Mouse (Mus musculus) midbrain, embryonic 12.5 days (tissue): ENCODE measurements around the gene Nfx1. TPM values are rescaled to one million over a fixed set of nuclear protein-coding genes. Genes with fewer than 3 reads are reported as not detected.
"Not testable (repeated sequence)": the region's sequence is repeated elsewhere in the genome, so short reads cannot be mapped to it uniquely, and the experiment has no call there.

Experiments
- ATAC-seq: fragments of 200-750 bp; cut with Nextera tagmentation; 2 replicates; pipeline ENCODE4 v1.8.0; 2017; ENCODE audit warnings: low read depth, moderate TSS enrichment, moderate library complexity; ENCODE audit not compliant: low FRiP score
- H3K27ac ChIP-seq: fragments of 300-500 bp; sonication (generic); replicated peaks from 2 replicates; pipeline ENCODE4 v1.5.1; 2016; ENCODE audit warnings: mild to moderate bottlenecking
- H3K27me3 ChIP-seq: fragments of 300-500 bp; sonication (generic); 2 replicates; pipeline ENCODE4 v1.6.1; 2016; ENCODE audit warnings: mild to moderate bottlenecking
- H3K36me3 ChIP-seq: fragments of 300-500 bp; sonication (generic); 2 replicates; pipeline ENCODE4 v1.6.1; 2016
- H3K4me1 ChIP-seq: fragments of 300-500 bp; sonication (generic); 2 replicates; pipeline ENCODE4 v1.6.1; 2016
- H3K4me2 ChIP-seq: fragments of 300-500 bp; sonication (generic); replicated peaks from 2 replicates; pipeline ENCODE4 v1.6.1; 2016; ENCODE audit warnings: mild to moderate bottlenecking, moderate library complexity
- H3K4me3 ChIP-seq: fragments of 300-500 bp; sonication (generic); 2 replicates; pipeline ENCODE4 v1.5.1; 2016; ENCODE audit warnings: mild to moderate bottlenecking
- H3K9ac ChIP-seq: fragments of 300-500 bp; sonication (generic); replicated peaks from 2 replicates; pipeline ENCODE4 v1.6.1; 2016; ENCODE audit warnings: mild to moderate bottlenecking, moderate library complexity
- H3K9me3 ChIP-seq: fragments of 300-500 bp; sonication (generic); 2 replicates; pipeline ENCODE4 v1.6.1; 2016; ENCODE audit warnings: mild to moderate bottlenecking
- WGBS: fragments of 180-500 bp; shearing (Covaris S2); methylation state at CpG from one replicate; pipeline ENCODE4 v1.1.7; 2016; 5-methylcytosine and 5-hydroxymethylcytosine counted together
- polyA plus RNA-seq: library from polyadenylated mRNA; unstranded; fragments of >200 nt; fragmentation: Nextera tagmentation; extraction: Ambion mirVana; gene quantifications from 2 replicates; pipeline ENCODE4 v1.2.1, GENCODE M21; 2016

Nfx1 gene
- 102 and 104 TPM in 2 replicates for polyA plus RNA-seq

DNA sequence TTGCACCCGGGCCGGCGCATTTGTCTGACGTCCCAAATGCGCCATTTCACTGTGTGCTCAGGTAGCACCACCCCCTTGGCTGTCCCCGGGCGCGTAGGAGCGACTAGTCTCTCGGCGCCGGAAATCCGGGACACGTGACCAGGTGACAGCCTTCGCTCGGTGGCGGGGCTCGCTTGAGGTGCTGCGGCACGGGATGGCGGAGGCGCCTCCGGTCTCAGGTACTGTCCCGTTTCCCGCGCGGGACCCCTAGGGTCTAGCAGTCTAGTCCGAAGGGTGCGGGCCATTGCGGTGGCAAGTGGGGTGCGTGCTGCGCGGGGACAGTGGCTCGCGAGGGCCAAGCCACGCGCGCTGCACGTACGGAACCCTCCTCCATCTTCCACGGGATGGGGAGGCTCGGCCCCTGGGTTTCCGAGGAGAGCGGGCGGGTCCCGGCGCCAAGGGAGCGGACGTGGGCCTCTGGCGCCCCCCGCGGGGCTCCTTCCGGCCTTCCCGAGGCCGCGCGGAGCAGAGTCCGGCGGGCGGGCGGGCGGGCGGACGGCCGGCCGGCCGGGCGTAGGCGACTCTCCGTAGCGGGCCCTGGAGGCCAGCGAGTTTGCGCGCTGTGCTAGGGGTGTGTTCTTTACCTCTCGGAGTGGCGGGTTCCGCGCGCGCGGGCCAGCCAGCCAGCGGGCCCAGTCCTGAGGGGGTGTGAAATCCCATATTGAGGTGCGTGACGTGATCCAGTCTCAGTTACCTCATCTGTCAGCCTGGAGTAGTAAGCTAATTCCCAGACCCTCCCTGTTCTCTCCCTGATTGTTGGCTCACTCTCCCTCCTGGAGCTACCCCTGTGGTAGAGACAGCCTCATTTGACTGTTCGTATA, at the start of gene Nfx1:
Gene Nfx1 (plus strand): TSS at position 65 of the 860 bp plus-strand sequence.
- H3K27me3 ChIP-seq, result no peaks in the 10 kb centered on the region
- peak; percentile 94 for ATAC-seq
- H3K36me3 ChIP-seq, result peaks cover 16% of the 10 kb centered on the region
- H3K4me1 ChIP-seq, result peaks cover 14% of the 10 kb centered on the region
- peak within 1 kb of the TSS; percentile 85 for H3K4me2 ChIP-seq
- H3K9me3 ChIP-seq, result no peaks in the 10 kb centered on the region
- H3K4me3 ChIP-seq, result peak within 1 kb of the TSS; percentile 97
- peak within 1 kb of the TSS; percentile 86 for H3K27ac ChIP-seq
- peak within 1 kb of the TSS; percentile 91 for H3K9ac ChIP-seq
- WGBS, result under 1% methylated on average over 81 of the region's 85 CpGs

DNA sequence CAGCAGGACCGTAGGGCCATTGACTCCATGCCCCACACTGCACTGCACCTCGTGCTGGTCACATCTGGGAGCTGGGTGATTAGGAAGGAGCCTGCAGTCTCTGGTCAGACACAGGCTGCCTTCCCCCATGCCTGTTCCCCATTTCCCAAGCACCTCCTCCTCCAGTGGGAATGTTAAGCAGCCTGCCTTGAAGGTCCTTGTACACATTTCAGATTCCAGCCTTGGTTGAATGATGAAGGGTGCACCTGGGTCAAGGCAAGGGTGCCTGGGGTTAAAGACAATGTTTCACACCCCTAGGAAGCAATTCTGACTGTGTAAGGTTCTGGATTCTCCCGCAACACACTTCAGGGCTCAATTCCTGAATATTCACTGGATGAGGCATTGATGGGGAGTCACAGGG, 49.4 kb upstream of the Nfx1 start:
- Histone ChIP-seq H3K9ac (no peak overlapping the region), H3K4me1 (no peaks in the 10 kb centered on the region), H3K9me3 (no peaks in the 10 kb centered on the region), H3K4me3 (no peak overlapping the region), H3K27me3 (no peaks in the 10 kb centered on the region), H3K36me3 (no peaks in the 10 kb centered on the region), H3K27ac (no peak overlapping the region), H3K4me2 (no peak overlapping the region)
- no peak for ATAC-seq
- WGBS, result 65% methylated on average over 3 of the region's 3 CpGs

DNA sequence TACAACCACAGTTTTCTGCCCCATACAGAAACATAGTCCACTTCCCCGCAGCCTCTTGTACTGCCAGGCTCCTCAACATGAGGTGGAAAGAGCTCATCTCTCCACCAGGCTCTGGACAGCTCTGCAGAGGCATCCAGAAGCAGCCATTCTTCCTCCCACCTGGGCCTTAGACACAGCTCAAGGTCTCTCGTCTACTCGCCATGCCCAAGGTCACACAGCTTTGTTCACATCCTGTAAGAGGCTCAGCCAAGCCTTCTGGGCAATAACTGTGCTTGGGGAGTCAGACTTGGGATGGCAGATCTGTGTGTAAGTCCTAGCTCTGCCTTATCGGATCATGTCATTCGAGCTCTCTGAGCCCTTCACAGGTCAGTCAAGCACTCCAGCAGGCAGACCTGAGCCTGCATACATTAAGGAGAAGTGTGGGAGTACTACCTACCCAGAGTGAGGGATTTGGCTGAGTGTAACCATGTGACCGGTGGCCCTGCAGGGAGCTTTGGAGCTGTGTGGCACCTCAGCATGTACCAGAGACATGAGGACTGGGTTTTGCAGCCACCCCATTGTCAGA, 47.5 kb upstream of the Nfx1 start:
- Histone ChIP-seq H3K4me3 (no peak overlapping the region), H3K4me1 (no peaks in the 10 kb centered on the region), H3K36me3 (no peaks in the 10 kb centered on the region), H3K9ac (no peak overlapping the region), H3K9me3 (no peaks in the 10 kb centered on the region), H3K4me2 (no peak overlapping the region), H3K27ac (no peak overlapping the region), H3K27me3 (no peaks in the 10 kb centered on the region)
- no peak for ATAC-seq
- WGBS, result 83% methylated on average over 6 of the region's 6 CpGs

- Histone ChIP-seq H3K9ac (no peak overlapping the region), H3K4me2 (no peak overlapping the region), H3K4me3 (no peak overlapping the region), H3K27me3 (no peaks in the 10 kb centered on the region), H3K9me3 (no peaks in the 10 kb centered on the region), H3K4me1 (no peaks in the 10 kb centered on the region), H3K27ac (no peak overlapping the region), H3K36me3 (no peaks in the 10 kb centered on the region)
- 33% methylated on average over 3 of the region's 3 CpGs for WGBS
- ATAC-seq, result no peak
Measured at GRCm38 (mm10) chr4:40925568-40925967, 45.1 kb upstream of the Nfx1 start.

DNA sequence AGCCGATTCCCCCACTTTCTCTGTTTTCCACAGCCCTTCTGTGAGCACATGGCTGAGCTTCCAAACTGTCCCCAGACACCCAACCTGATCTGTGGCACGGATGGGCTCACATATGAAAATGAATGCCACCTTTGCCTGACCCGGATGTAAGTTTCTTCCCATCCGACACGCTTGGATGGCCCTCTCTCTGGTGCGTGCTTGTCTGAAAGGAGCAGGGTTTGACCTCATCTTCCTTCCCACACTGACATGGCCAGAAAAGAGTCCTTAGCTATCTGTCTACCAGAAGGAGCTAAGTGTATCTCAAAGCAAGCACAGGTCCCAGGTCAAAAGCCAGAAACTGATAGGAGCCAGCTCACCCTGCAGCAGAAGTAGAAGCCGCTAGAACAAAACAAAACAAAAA, 41.7 kb upstream of the Nfx1 start:
- Histone ChIP-seq H3K9ac (no peak overlapping the region), H3K4me1 (no peaks in the 10 kb centered on the region), H3K4me2 (no peak overlapping the region), H3K27me3 (no peaks in the 10 kb centered on the region), H3K9me3 (no peaks in the 10 kb centered on the region), H3K36me3 (peaks cover 25% of the 10 kb centered on the region), H3K4me3 (no peak overlapping the region), H3K27ac (no peak overlapping the region)
- 88% methylated on average over 7 of the region's 7 CpGs for WGBS
- ATAC-seq, result no peak

GRCm38 (mm10) chr4:40933694-40934093, 37.0 kb upstream of the Nfx1 start:
- Histone ChIP-seq H3K36me3 (peaks cover 65% of the 10 kb centered on the region), H3K9me3 (no peaks in the 10 kb centered on the region), H3K4me1 (no peaks in the 10 kb centered on the region), H3K27ac (no peak overlapping the region), H3K27me3 (no peaks in the 10 kb centered on the region), H3K9ac (no peak overlapping the region), H3K4me2 (no peak overlapping the region), H3K4me3 (no peak overlapping the region)
- 94% methylated on average over 5 of the region's 5 CpGs for whole genome bisulfite sequencing
- no peak for ATAC-seq

GRCm38 (mm10) chr4:40934369-40934768, 36.3 kb upstream of the Nfx1 start:
- H3K36me3 ChIP-seq, result peaks cover 71% of the 10 kb centered on the region
- H3K4me1 ChIP-seq, H3K9ac ChIP-seq, H3K27me3 ChIP-seq, H3K4me3 ChIP-seq, ATAC-seq, H3K9me3 ChIP-seq, H3K4me2 ChIP-seq, H3K27ac ChIP-seq: not testable (repeated sequence)
- WGBS, result 89% methylated on average over 3 of the region's 3 CpGs

DNA sequence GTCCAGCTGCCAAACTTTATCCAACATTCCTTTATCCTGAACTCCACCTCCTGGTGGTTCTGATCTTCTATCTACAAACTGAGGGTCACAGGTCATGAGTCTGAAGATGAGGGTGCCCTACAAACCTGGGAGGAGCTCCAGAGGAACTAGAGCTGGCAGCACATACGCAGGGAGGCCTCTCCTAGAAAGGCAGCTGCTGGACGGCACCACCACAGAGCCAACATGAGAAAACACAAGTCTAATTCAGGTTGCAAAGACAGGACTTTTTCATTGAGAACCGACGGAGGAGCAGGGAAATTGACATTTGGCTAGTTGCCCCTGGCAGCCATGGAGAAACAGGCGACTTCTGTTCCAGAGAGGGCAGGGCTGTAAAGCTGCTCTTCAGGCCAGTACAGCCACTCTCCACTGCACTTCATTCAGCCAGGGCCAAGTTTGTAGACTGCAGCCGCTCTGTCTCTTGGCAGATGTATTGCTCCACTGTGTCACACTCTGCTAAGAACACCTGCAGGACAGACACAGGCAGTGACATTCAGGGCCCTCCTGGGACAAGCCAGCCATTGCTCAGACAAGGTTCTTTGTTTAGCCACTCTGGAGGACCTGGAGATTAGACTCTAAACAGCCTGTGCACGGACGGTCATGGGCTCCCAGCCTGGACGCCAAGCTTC, 34.4 kb upstream of the Nfx1 start:
- Histone ChIP-seq H3K27ac (no peak overlapping the region), H3K9me3 (no peaks in the 10 kb centered on the region), H3K4me3 (no peak overlapping the region), H3K9ac (no peak overlapping the region), H3K27me3 (no peaks in the 10 kb centered on the region), H3K4me1 (no peaks in the 10 kb centered on the region), H3K4me2 (no peak overlapping the region), H3K36me3 (peaks cover 91% of the 10 kb centered on the region)
- ATAC-seq, result no peak
- WGBS, result 90% methylated on average over 9 of the region's 9 CpGs

DNA sequence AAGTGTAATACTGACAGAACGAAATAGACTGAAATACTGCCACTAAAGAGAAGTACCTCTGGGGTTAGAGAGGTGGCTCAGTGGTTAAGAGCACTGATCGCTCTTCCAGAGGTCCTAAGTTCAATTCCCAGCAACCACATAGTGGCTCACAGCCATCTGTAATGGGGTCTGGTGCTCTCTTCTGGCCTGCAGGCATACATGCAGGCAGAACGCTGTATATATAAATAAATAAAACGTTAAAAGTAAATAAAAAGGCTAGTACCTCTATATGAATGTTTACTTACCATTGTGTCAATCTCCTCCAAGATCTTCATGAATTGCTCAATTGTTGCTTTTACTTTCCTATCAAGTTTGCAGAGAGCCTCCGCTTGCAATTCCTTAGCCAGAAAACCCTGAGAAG, 31.9 kb upstream of the Nfx1 start:
- Histone ChIP-seq H3K4me2 (no peak overlapping the region), H3K27me3 (no peaks in the 10 kb centered on the region), H3K9me3 (no peaks in the 10 kb centered on the region), H3K4me3 (no peak overlapping the region), H3K4me1 (no peaks in the 10 kb centered on the region), H3K27ac (no peak overlapping the region), H3K36me3 (peaks cover 93% of the 10 kb centered on the region), H3K9ac (no peak overlapping the region)
- 93% methylated on average over 5 of the region's 5 CpGs for WGBS
- ATAC-seq, result no peak

DNA sequence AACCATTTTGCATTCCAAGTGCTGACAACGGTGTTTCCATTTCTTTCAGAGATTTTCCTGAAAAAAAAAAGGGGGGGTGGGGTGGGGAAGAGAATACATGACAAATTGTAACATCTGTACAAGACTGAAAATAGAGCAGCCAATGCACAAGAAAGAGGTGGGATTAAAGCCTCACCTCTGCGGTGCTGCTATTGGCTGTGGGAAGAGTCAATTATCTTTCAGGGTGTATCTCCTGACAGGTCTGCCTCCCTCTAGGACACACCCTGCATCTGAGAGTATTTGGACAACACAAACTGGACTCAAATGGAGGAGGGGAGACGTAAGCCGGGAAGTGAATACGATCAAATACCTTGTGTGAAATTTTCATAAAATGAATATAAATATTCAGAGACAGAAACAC, 27.1 kb upstream of the Nfx1 start:
- H3K9ac ChIP-seq, result no peak overlapping the region
- over 99% methylated on average over 5 of the region's 5 CpGs for WGBS
- no peak for ATAC-seq

DNA sequence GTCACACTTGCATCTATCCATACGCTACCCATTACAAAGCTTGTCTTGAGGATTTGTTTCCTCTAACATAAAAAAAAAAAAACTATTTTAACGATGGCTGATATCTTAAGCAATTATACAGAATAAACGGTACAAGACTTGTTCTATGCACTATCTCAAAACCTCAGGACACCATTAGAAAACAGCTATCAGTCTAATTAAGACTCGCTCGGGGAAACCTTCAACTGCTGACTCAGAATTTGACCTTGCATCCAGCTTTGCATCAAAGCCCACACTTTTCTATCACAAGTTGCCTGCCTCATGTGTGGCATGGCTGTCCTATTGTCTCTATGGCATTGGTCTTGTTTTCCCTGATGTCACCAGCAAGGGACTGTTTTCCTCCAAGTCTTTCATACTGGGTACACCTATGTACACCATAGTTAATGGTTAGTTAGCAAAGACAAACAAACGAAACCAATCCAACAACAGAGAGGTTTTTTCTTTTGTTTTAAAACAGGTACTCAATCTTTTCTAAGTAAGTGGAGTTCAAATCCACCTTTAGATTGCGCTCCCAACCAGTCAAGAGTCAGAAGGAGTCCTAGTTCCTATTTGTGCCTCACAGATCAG, 24.1 kb upstream of the Nfx1 start:
- peaks cover 52% of the 10 kb centered on the region for H3K36me3 ChIP-seq
- no peak for ATAC-seq
- H3K9ac ChIP-seq, result peak overlapping the region; percentile 84

More for the DNA sequence above, 27.1 kb upstream of the Nfx1 start:
- no peaks in the 10 kb centered on the region for H3K9me3 ChIP-seq
- peaks cover 14% of the 10 kb centered on the region for H3K4me1 ChIP-seq
- H3K4me2 ChIP-seq, result no peak overlapping the region
- no peak overlapping the region for H3K4me3 ChIP-seq
- no peaks in the 10 kb centered on the region for H3K27me3 ChIP-seq
- H3K27ac ChIP-seq, result no peak overlapping the region
- H3K36me3 ChIP-seq, result peaks cover 71% of the 10 kb centered on the region

More for the DNA sequence above, 24.1 kb upstream of the Nfx1 start:
- WGBS, result 91% methylated on average over 7 of the region's 7 CpGs
- Histone ChIP-seq H3K4me1 (peaks cover 22% of the 10 kb centered on the region), H3K4me2 (peak overlapping the region; percentile 84), H3K27me3 (no peaks in the 10 kb centered on the region), H3K9me3 (no peaks in the 10 kb centered on the region), H3K4me3 (peak overlapping the region; percentile 77), H3K27ac (no peak overlapping the region)
